Mouse (Mus musculus): Measurements from ENCODE around the gene Nudc.

- TF ChIP-seq POLR2A (IDR thresholded peaks at IDR 0.05; ENCODE audit: borderline replicate concordance, low read depth, low read length): no peak
- no peak for TF ChIP-seq CTCF (IDR thresholded peaks at IDR 0.05; ENCODE audit: low read depth, low read length)
Measured at GRCm38 (mm10) chr4:133496738-133497445, 48.9 kb downstream of the Nudc start.

Data from bone marrow macrophage, adult 2 months (primary cell).